Comparison of ENCODE assay signal across 8 mouse cellular contexts in genomic region chr9:108290016-108290750, GRCm38 (mm10). TPM values are rescaled to one million over a fixed set of nuclear protein-coding genes. Genes with fewer than 3 reads are reported as not detected.
DNase-seq lines count a peak whose midpoint lies in the region; ATAC-seq and TF ChIP-seq lines count a peak whose summit lies in the region.

Gene Nicn1 (plus strand): TSS chr9:108290429.

- peak within 1 kb of the TSS; percentile 64 for H3K9ac ChIP-seq in forebrain, embryonic 12.5 days
- H3K9ac ChIP-seq in heart, postnatal 0 days (replicated peaks; ENCODE audit: low read depth, low read length) = peak within 1 kb of the TSS; percentile 44; the same call in 1 of the 2 replicates
- peak within 1 kb of the TSS; percentile 58 for H3K9ac ChIP-seq in liver, embryonic 16.5 days (ENCODE audit: low read depth, low read length)
- peak within 1 kb of the TSS; percentile 86 for H3K9ac ChIP-seq in neural tube, embryonic 13.5 days

- H3K27me3 ChIP-seq in E14TG2a.4 (ENCODE audit: insufficient read depth, low read length) = no peaks in the 10 kb centered on the region
- H3K27me3 ChIP-seq in forebrain, embryonic 12.5 days = no peaks in the 10 kb centered on the region
- no peaks in the 10 kb centered on the region for H3K27me3 ChIP-seq in heart, postnatal 0 days (ENCODE audit: control insufficient read depth, insufficient read depth, low read length)
- H3K27me3 ChIP-seq in liver, embryonic 16.5 days (ENCODE audit: control insufficient read depth, insufficient read depth, low read depth, low read length) = no peaks in the 10 kb centered on the region
- H3K27me3 ChIP-seq in neural tube, embryonic 13.5 days = no peaks in the 10 kb centered on the region
- no peaks in the 10 kb centered on the region for H3K27me3 ChIP-seq in testis, adult 2 months (ENCODE audit: control insufficient read depth, insufficient read depth, low read length)

- peak; percentile 47; the same call in 1 of the 2 replicates for TF ChIP-seq POLR2A in testis, adult 2 months (IDR thresholded peaks at IDR 0.05; ENCODE audit: control insufficient read depth, low read depth, low read length)

- H3K4me3 ChIP-seq in E14TG2a.4 (replicated peaks; ENCODE audit: low read length) = peak within 1 kb of the TSS; percentile 82
- H3K4me3 ChIP-seq in forebrain, embryonic 12.5 days (replicated peaks) = peak within 1 kb of the TSS; percentile 49
- H3K4me3 ChIP-seq in heart, postnatal 0 days (ENCODE audit: low read depth, low read length) = peak within 1 kb of the TSS; percentile 57
- peak within 1 kb of the TSS; percentile 71 for H3K4me3 ChIP-seq in liver, embryonic 16.5 days (ENCODE audit: low read depth, low read length)
- H3K4me3 ChIP-seq in neural tube, embryonic 13.5 days = peak within 1 kb of the TSS; percentile 59
- H3K4me3 ChIP-seq in testis, adult 2 months (ENCODE audit: control insufficient read depth, low read depth, low read length) = peak within 1 kb of the TSS; percentile 82

- no peak for TF ChIP-seq EP300 in heart, postnatal 0 days (IDR thresholded peaks at IDR 0.05; ENCODE audit: low read depth)

- H3K9me3 ChIP-seq in E14TG2a.4 (ENCODE audit: low read length) = no peaks in the 10 kb centered on the region
- H3K9me3 ChIP-seq in forebrain, embryonic 12.5 days = no peaks in the 10 kb centered on the region
- H3K9me3 ChIP-seq in heart, postnatal 0 days (replicated peaks; ENCODE audit: control insufficient read depth, low read length) = no peaks in the 10 kb centered on the region
- H3K9me3 ChIP-seq in liver, embryonic 16.5 days (replicated peaks; ENCODE audit: control insufficient read depth, low read length) = no peaks in the 10 kb centered on the region
- H3K9me3 ChIP-seq in neural tube, embryonic 13.5 days = no peaks in the 10 kb centered on the region

- peak within 1 kb of the TSS; percentile 92 for H3K27ac ChIP-seq in forebrain, embryonic 12.5 days
- H3K27ac ChIP-seq in heart, postnatal 0 days (ENCODE audit: low read depth) = peak within 1 kb of the TSS; percentile 67
- peak within 1 kb of the TSS; percentile 75 for H3K27ac ChIP-seq in liver, embryonic 16.5 days (ENCODE audit: low read length)
- H3K27ac ChIP-seq in neural tube, embryonic 13.5 days (replicated peaks) = peak within 1 kb of the TSS; percentile 94
- peak within 1 kb of the TSS; percentile 80 for H3K27ac ChIP-seq in testis, adult 2 months (ENCODE audit: control insufficient read depth, insufficient read depth, low read depth, low read length)

- peaks cover 46% of the 10 kb centered on the region for H3K4me1 ChIP-seq in E14TG2a.4 (replicated peaks; ENCODE audit: low read depth, low read length)
- peaks cover 7% of the 10 kb centered on the region for H3K4me1 ChIP-seq in forebrain, embryonic 12.5 days
- H3K4me1 ChIP-seq in heart, postnatal 0 days (ENCODE audit: control insufficient read depth, insufficient read depth) = peaks cover 6% of the 10 kb centered on the region; the same call in 1 of the 2 replicates
- H3K4me1 ChIP-seq in liver, embryonic 16.5 days (ENCODE audit: control insufficient read depth, low read depth, low read length) = peaks cover 12% of the 10 kb centered on the region
- peaks cover 16% of the 10 kb centered on the region for H3K4me1 ChIP-seq in neural tube, embryonic 13.5 days (replicated peaks)
- H3K4me1 ChIP-seq in testis, adult 2 months (ENCODE audit: control insufficient read depth, insufficient read depth, low read length) = peaks cover 6% of the 10 kb centered on the region

- ATAC-seq in forebrain, embryonic 12.5 days (ENCODE audit: low FRiP score) = peak; percentile 97
- ATAC-seq in heart, postnatal 0 days (ENCODE audit: insufficient read depth, low read depth) = peak; percentile 99
- ATAC-seq in liver, embryonic 16.5 days (ENCODE audit: low read depth) = peak; percentile 100
- peak; percentile 98 for ATAC-seq in neural tube, embryonic 13.5 days (ENCODE audit: low read depth)

- WGBS in forebrain, embryonic 12.5 days = under 1% methylated on average over 32 of the region's 32 CpGs
- 1% methylated on average over 32 of the region's 32 CpGs for WGBS in heart, postnatal 0 days
- 2% methylated on average over 32 of the region's 32 CpGs for WGBS in liver, embryonic 16.5 days (ENCODE audit: insufficient replicate concordance)
- WGBS in neural tube, embryonic 13.5 days = under 1% methylated on average over 32 of the region's 32 CpGs

- H3K36me3 ChIP-seq in E14TG2a.4 (ENCODE audit: insufficient read depth, low read length) = peaks cover 20% of the 10 kb centered on the region
- H3K36me3 ChIP-seq in forebrain, embryonic 12.5 days (replicated peaks) = peaks cover 17% of the 10 kb centered on the region
- H3K36me3 ChIP-seq in heart, postnatal 0 days (replicated peaks; ENCODE audit: control insufficient read depth, insufficient read depth, low read length) = 0 out of 2 replicates have a peak, but pooled peaks cover 17% of the 10 kb centered on the region
- no peaks in the 10 kb centered on the region for H3K36me3 ChIP-seq in liver, embryonic 16.5 days (ENCODE audit: control insufficient read depth, insufficient read depth)
- peaks cover 20% of the 10 kb centered on the region for H3K36me3 ChIP-seq in neural tube, embryonic 13.5 days
- H3K36me3 ChIP-seq in testis, adult 2 months (ENCODE audit: control insufficient read depth, insufficient read depth, low read length) = no peaks in the 10 kb centered on the region

- peak within 1 kb of the TSS; percentile 57 for H3K4me2 ChIP-seq in forebrain, embryonic 12.5 days
- H3K4me2 ChIP-seq in heart, postnatal 0 days (ENCODE audit: low read depth, low read length) = peak within 1 kb of the TSS; percentile 75
- peak within 1 kb of the TSS; percentile 88 for H3K4me2 ChIP-seq in liver, embryonic 16.5 days (ENCODE audit: low read depth, low read length)
- H3K4me2 ChIP-seq in neural tube, embryonic 13.5 days = peak within 1 kb of the TSS; percentile 70

- peak; percentile 95 for DNase-seq in c-Kit-positive CD71-positive TER-119-positive erythroid progenitor cells, embryonic 14.5 days (ENCODE audit: low spot score)
- DNase-seq in heart, postnatal 0 days (ENCODE audit: low spot score) = peak; percentile 99
- DNase-seq in kidney, postnatal 4 days = peak; percentile 88 to 94

- no peak for TF ChIP-seq CTCF in E14TG2a.4 (conservative IDR thresholded peaks at IDR 0.05; ENCODE audit: low read length)
- TF ChIP-seq CTCF in heart, postnatal 0 days (IDR thresholded peaks at IDR 0.05; ENCODE audit: low read depth) = no peak
- no peak for TF ChIP-seq CTCF in testis, adult 2 months (IDR thresholded peaks at IDR 0.05; ENCODE audit: control insufficient read depth, insufficient read depth, insufficient replicate concordance, low read depth, low read length)

RNA-seq across cellular contexts. Expression of gene Nicn1, which starts in this region (rescaled TPM):
- 65.0 and 69.8 TPM in 2 replicates for polyA plus RNA-seq in forebrain, embryonic 12.5 days (2016; fragmentation: Nextera tagmentation; extraction: Ambion mirVana)
- total RNA-seq in heart, postnatal 0 days (2014; rRNA removed; ENCODE audit: low replicate concordance) = 12.9 and 22.4 TPM in 2 replicates
- polyA plus RNA-seq in heart, postnatal 0 days (2015; fragmentation: Nextera tagmentation; extraction: Ambion mirVana) = 20.5 and 20.9 TPM in 2 replicates
- polyA plus RNA-seq in liver, embryonic 16.5 days (2015; fragmentation: Nextera tagmentation; extraction: Ambion mirVana) = 7.4 and 7.6 TPM in 2 replicates
- 124 and 130 TPM in 2 replicates for polyA plus RNA-seq in neural tube, embryonic 13.5 days (2015; fragmentation: Nextera tagmentation; extraction: Ambion mirVana)
- polyA plus RNA-seq in testis, adult 2 months (2012; rRNA removed) = 23.1 and 24.8 TPM in 2 replicates

Comparison
In these comparisons a context has a peak if more than half of its experiments do, and no peak if none do; other contexts are left out.
1. Peak in every context shown above with its lines: DNase-seq, ATAC-seq, H3K4me3 ChIP-seq and H3K27ac ChIP-seq.